Mouse (Mus musculus) neural tube, embryonic 12.5 days (tissue): ENCODE data around the gene Chchd4. TPM values are rescaled to one million over a fixed set of nuclear protein-coding genes. Genes with fewer than 3 reads are reported as not detected.

Source experiments
- ATAC-seq: fragments of 200-750 bp; cut with Nextera tagmentation; 2 replicates; pipeline ENCODE4 v1.8.0; 2017; ENCODE audit warnings: low read depth, mild to moderate bottlenecking, moderate TSS enrichment, moderate library complexity; ENCODE audit not compliant: low FRiP score
- H3K27ac ChIP-seq: fragments of 300-500 bp; sonication (generic); 2 replicates; pipeline ENCODE4 v1.5.1; 2016
- H3K27me3 ChIP-seq: fragments of 300-500 bp; sonication (generic); replicated peaks from 2 replicates; pipeline ENCODE4 v1.6.1; 2016; ENCODE audit warnings: mild to moderate bottlenecking
- H3K36me3 ChIP-seq: fragments of 300-500 bp; sonication (generic); 2 replicates; pipeline ENCODE4 v1.6.1; 2016; ENCODE audit warnings: mild to moderate bottlenecking
- H3K4me1 ChIP-seq: fragments of 300-500 bp; sonication (generic); 2 replicates; pipeline ENCODE4 v1.6.1; 2016
- H3K4me2 ChIP-seq: fragments of 300-500 bp; sonication (generic); replicated peaks from 2 replicates; pipeline ENCODE4 v1.6.1; 2016; ENCODE audit warnings: mild to moderate bottlenecking
- H3K4me3 ChIP-seq: fragments of 300-500 bp; sonication (generic); 2 replicates; pipeline ENCODE4 v1.5.1; 2016
- H3K9ac ChIP-seq: fragments of 300-500 bp; sonication (generic); 2 replicates; pipeline ENCODE4 v1.6.1; 2016; ENCODE audit warnings: mild to moderate bottlenecking
- H3K9me3 ChIP-seq: fragments of 300-500 bp; sonication (generic); 2 replicates; pipeline ENCODE4 v1.6.1; 2016; ENCODE audit warnings: mild to moderate bottlenecking
- WGBS: fragments of 180-500 bp; shearing (Covaris S2); methylation state at CpG from one replicate; pipeline ENCODE4 v1.1.7; 2016; 5-methylcytosine and 5-hydroxymethylcytosine counted together
- polyA plus RNA-seq: library from polyadenylated mRNA; unstranded; fragments of >200 nt; fragmentation: Nextera tagmentation; extraction: Ambion mirVana; gene quantifications from 2 replicates; pipeline ENCODE4 v1.2.1, GENCODE M21; 2016

The Chchd4 gene
- polyA plus RNA-seq: 22.4 and 23.0 TPM in 2 replicates

GRCm38 (mm10) chr6:91472868-91473804, at the start of gene Chchd4, which contains the start of gene Tmem43:
Gene Chchd4 (minus strand): TSS chr6:91473546.
Gene Tmem43 (plus strand): TSS chr6:91473703.
- H3K4me1 ChIP-seq: peaks cover 27% of the 10 kb centered on the region
- under 1% methylated on average over 74 of the region's 74 CpGs for WGBS
- H3K9ac ChIP-seq: peak within 1 kb of the TSS; percentile 76
- peak; percentile 98 for ATAC-seq
- H3K9me3 ChIP-seq: no peaks in the 10 kb centered on the region
- peak within 1 kb of the TSS; percentile 67 for H3K4me3 ChIP-seq
- no peaks in the 10 kb centered on the region for H3K27me3 ChIP-seq
- no peak within 1 kb of the TSS for H3K27ac ChIP-seq
- H3K36me3 ChIP-seq: peaks cover 20% of the 10 kb centered on the region
- peak within 1 kb of the TSS; percentile 81 for H3K4me2 ChIP-seq

DNA sequence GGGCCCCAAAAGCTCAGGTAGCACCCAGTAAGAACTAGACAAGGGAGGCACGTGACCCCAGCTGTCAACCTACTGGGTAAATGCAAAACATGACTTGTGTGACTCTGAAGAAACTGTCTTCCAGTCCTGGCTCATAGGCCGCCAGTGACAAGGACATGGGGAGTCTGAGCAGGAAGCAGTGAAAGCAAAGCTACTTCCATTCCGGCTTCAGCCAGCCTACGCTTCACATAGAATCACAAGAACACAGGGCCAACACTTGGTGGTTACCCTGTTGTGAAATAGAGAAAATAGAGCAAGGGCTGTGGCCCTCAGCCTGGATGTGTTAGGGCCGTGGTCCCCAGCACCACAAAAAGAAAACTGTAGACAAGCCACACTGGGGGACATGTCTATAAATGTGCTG, 49.5 kb upstream of the Chchd4 start:
- Histone ChIP-seq H3K27ac (no peak overlapping the region), H3K4me3 (no peak overlapping the region), H3K9ac (no peak overlapping the region), H3K4me1 (no peaks in the 10 kb centered on the region), H3K9me3 (no peaks in the 10 kb centered on the region), H3K36me3 (peaks cover 66% of the 10 kb centered on the region), H3K4me2 (no peak overlapping the region), H3K27me3 (no peaks in the 10 kb centered on the region)
- no peak for ATAC-seq
- WGBS: 92% methylated on average over 5 of the region's 5 CpGs

GRCm38 (mm10) chr6:91518454-91519020, 45.2 kb upstream of the Chchd4 start:
- Histone ChIP-seq H3K36me3 (peaks cover 60% of the 10 kb centered on the region), H3K27me3 (no peaks in the 10 kb centered on the region), H3K4me2 (no peak overlapping the region), H3K27ac (no peak overlapping the region), H3K9ac (no peak overlapping the region), H3K4me1 (peaks cover 18% of the 10 kb centered on the region), H3K4me3 (no peak overlapping the region), H3K9me3 (no peaks in the 10 kb centered on the region)
- WGBS: 95% methylated on average over 7 of the region's 7 CpGs
- no peak for ATAC-seq

- 0 out of 2 replicates have a peak within 1 kb of the TSS, but pooled peaks have one; percentile 20 for H3K27ac ChIP-seq
- WGBS: under 1% methylated on average over 80 of the region's 80 CpGs
- peak; percentile 98 for ATAC-seq
- H3K4me2 ChIP-seq: peak within 1 kb of the TSS; percentile 86
- peak within 1 kb of the TSS; percentile 87 for H3K9ac ChIP-seq
- H3K9me3 ChIP-seq: no peaks in the 10 kb centered on the region
- no peaks in the 10 kb centered on the region for H3K27me3 ChIP-seq
- H3K4me1 ChIP-seq: peaks cover 18% of the 10 kb centered on the region
- H3K36me3 ChIP-seq: peaks cover 34% of the 10 kb centered on the region
- peak within 1 kb of the TSS; percentile 79 for H3K4me3 ChIP-seq
These were observed 42.5 kb upstream of the Chchd4 start, which contains the start of the genes Xpc and Lsm3 for GRCm38 (mm10) chr6:91515545-91516449. Gene Xpc (minus strand): TSS chr6:91515888. Gene Lsm3 (plus strand): TSS chr6:91515928.

GRCm38 (mm10) chr6:91514737-91515362, 41.5 kb upstream of the Chchd4 start:
- Histone ChIP-seq H3K4me2 (peak overlapping the region; percentile 86), H3K27ac (no peak overlapping the region), H3K4me1 (peaks cover 18% of the 10 kb centered on the region), H3K4me3 (peak overlapping the region; percentile 79), H3K9me3 (no peaks in the 10 kb centered on the region), H3K36me3 (peaks cover 25% of the 10 kb centered on the region), H3K9ac (peak overlapping the region; percentile 68; the same call in 1 of the 2 replicates), H3K27me3 (no peaks in the 10 kb centered on the region)
- peak; percentile 45 for ATAC-seq
- 30% methylated on average over 10 of the region's 10 CpGs for WGBS

DNA sequence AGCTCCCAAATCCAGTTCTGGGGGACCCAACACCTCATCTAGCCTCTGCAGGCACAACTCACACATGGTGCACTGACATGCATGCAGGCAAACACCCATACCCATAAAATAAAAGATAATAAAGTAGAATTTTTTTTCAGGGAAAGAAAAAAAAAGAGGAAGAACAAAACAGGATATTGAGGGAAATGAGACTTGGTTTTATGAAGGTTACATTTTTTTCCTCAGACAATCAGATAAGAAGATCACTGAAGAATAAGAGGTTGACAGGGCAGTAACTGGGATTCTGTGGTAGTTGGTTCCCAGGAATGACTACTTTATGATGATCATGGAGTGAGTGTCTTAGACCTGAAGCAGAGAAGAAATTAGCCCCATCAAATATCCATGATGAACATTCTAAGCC, 40.8 kb upstream of the Chchd4 start:
- H3K9me3 ChIP-seq: no peaks in the 10 kb centered on the region
- no peaks in the 10 kb centered on the region for H3K27me3 ChIP-seq
- no peak overlapping the region for H3K4me3 ChIP-seq
- H3K4me2 ChIP-seq: peak overlapping the region; percentile 86; the same call in 1 of the 2 replicates
- ATAC-seq: no peak
- H3K4me1 ChIP-seq: peaks cover 18% of the 10 kb centered on the region
- H3K36me3 ChIP-seq: peaks cover 18% of the 10 kb centered on the region
- no peak overlapping the region for H3K9ac ChIP-seq
- no peak overlapping the region for H3K27ac ChIP-seq

- 90% methylated on average over 10 of the region's 10 CpGs for WGBS
These were observed 36.9 kb upstream of the Chchd4 start for GRCm38 (mm10) chr6:91510211-91510610.

GRCm38 (mm10) chr6:91509326-91509725, 36.0 kb upstream of the Chchd4 start:
- Histone ChIP-seq H3K9ac (no peak overlapping the region), H3K4me1 (0 out of 2 replicates have a peak, but pooled peaks cover under 1% of the 10 kb centered on the region), H3K4me2 (no peak overlapping the region), H3K4me3 (no peak overlapping the region), H3K27me3 (no peaks in the 10 kb centered on the region), H3K27ac (no peak overlapping the region), H3K36me3 (peaks cover 37% of the 10 kb centered on the region), H3K9me3 (no peaks in the 10 kb centered on the region)
- 45% methylated on average over 7 of the region's 7 CpGs for WGBS
- no peak for ATAC-seq

More at GRCm38 (mm10) chr6:91510211-91510610, 36.9 kb upstream of the Chchd4 start:
- Histone ChIP-seq H3K9ac (no peak overlapping the region), H3K4me2 (no peak overlapping the region), H3K27ac (no peak overlapping the region), H3K36me3 (peaks cover 28% of the 10 kb centered on the region), H3K4me3 (no peak overlapping the region), H3K9me3 (no peaks in the 10 kb centered on the region), H3K4me1 (peaks cover 10% of the 10 kb centered on the region), H3K27me3 (no peaks in the 10 kb centered on the region)
- no peak for ATAC-seq

DNA sequence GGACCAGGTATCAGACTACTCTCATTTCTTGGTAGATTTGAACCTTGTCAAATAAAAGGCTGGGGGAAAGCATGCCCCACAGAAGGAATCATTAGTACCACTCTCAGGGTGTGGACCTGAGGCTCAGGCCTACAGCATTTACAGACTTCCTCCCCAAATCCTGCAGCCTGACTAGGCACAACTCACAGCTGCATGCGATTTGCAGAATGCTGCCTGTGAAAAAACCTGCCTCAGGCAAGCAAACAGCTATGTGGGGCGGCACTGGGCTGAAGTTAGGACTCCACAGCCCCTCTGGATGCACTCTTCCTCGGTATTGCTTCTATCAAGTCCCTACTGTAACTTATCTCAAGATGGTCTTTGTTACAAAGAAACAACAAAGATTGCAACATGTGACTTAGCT, 34.7 kb upstream of the Chchd4 start:
- Histone ChIP-seq H3K27ac (no peak overlapping the region), H3K4me3 (no peak overlapping the region), H3K9me3 (no peaks in the 10 kb centered on the region), H3K36me3 (peaks cover 50% of the 10 kb centered on the region), H3K9ac (no peak overlapping the region), H3K4me1 (no peaks in the 10 kb centered on the region), H3K27me3 (no peaks in the 10 kb centered on the region), H3K4me2 (no peak overlapping the region)
- no peak for ATAC-seq
- WGBS: 90% methylated on average over 3 of the region's 3 CpGs

DNA sequence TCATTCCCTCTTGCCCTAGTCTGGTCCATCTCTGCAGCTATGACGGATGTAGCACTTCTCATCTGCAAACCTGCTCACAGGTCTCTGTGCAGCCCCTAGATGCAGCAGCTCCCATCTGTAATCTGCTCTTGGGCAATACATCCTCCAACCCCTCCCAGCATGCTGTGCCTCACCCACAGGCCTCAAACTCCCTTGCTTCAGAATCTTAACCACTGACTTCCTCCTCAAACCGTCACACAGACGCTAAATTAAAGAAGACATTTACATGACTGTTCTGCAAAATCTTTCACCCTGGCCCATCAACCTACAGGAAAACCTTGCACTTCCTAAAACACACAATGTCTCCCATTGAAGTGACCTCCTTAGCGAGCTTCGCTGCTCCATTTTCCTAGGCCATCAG, 32.7 kb upstream of the Chchd4 start:
- H3K4me2 ChIP-seq: no peak overlapping the region
- WGBS: 90% methylated on average over 5 of the region's 5 CpGs
- no peaks in the 10 kb centered on the region for H3K9me3 ChIP-seq
- ATAC-seq: no peak
- no peak overlapping the region for H3K4me3 ChIP-seq
- H3K36me3 ChIP-seq: peaks cover 69% of the 10 kb centered on the region
- no peak overlapping the region for H3K27ac ChIP-seq
- H3K4me1 ChIP-seq: no peaks in the 10 kb centered on the region
- no peak overlapping the region for H3K9ac ChIP-seq
- no peaks in the 10 kb centered on the region for H3K27me3 ChIP-seq

GRCm38 (mm10) chr6:91503302-91503701, 30.0 kb upstream of the Chchd4 start:
- WGBS: 93% methylated on average over 1 of the region's 1 CpGs
- H3K27me3 ChIP-seq: no peaks in the 10 kb centered on the region
- no peak for ATAC-seq
- no peaks in the 10 kb centered on the region for H3K9me3 ChIP-seq
- H3K36me3 ChIP-seq: peaks cover 93% of the 10 kb centered on the region
- H3K4me3 ChIP-seq: no peak overlapping the region
- H3K4me2 ChIP-seq: no peak overlapping the region
- no peaks in the 10 kb centered on the region for H3K4me1 ChIP-seq
- H3K27ac ChIP-seq: no peak overlapping the region
- H3K9ac ChIP-seq: no peak overlapping the region
